Mouse (Mus musculus): ENCODE results near the gene Fam172a. TPM values are rescaled to one million over a fixed set of nuclear protein-coding genes. Genes with fewer than 3 reads are reported as not detected.

The Fam172a gene
- polyA plus RNA-seq, 1 experiment from 2014 or later, result 9.9 TPM

DNA sequence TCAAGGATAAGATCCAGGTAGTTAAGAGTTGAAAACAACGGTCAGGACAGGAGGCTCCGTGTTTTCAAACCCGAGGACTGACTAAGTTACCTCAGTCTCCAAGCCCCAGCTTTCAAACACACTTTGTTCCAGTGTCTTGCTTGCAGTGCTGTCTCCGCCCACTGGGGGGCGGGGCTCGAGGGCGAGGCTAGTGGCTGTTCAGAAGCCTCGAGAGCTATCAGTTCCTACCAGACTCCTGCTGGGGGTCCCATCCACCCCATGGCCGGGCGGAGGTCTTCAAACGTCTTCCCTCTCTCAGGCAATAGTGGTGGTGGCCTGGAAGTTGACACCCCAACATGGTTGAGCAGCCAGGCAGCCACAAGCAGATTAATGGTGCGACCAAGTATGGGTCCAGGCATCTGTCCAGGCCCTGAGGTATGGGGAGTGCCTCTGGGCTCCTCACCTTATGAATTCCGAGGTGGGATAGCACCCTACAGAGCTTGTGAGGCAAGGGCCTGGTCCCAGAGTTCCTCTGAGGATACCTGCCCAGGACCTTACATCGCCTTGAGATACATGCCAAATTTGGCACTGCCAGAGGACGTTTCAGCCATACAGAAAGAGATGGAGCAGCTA, 323.0 kb downstream of the Fam172a start, which contains the start of gene Pou5f2:
Pou5f2 (plus strand) TSS at position 220 of the 612 bp plus-strand sequence.
- peak; percentile 47 for TF ChIP-seq CTCF (IDR thresholded peaks at IDR 0.05; ENCODE audit: low read depth)
- TF ChIP-seq EP300 (IDR thresholded peaks at IDR 0.05; ENCODE audit: low read depth), result no peak
- 49% methylated on average over 15 of the region's 15 CpGs for WGBS (ENCODE audit: insufficient replicate concordance)
- Histone ChIP-seq H3K4me3 (ENCODE audit: low read depth, low read length) (no peak within 1 kb of the TSS), H3K36me3 (replicated peaks; ENCODE audit: insufficient read depth, low read length) (no peaks in the 10 kb centered on the region), H3K27me3 (ENCODE audit: insufficient read depth, low read length) (no peaks in the 10 kb centered on the region), H3K9me3 (ENCODE audit: low read length) (no peaks in the 10 kb centered on the region), H3K9ac (replicated peaks) (no peak within 1 kb of the TSS), H3K27ac (ENCODE audit: low read depth) (no peak within 1 kb of the TSS), H3K4me1 (ENCODE audit: insufficient read depth) (no peaks in the 10 kb centered on the region), H3K4me2 (ENCODE audit: low read depth, low read length) (no peak within 1 kb of the TSS)
- DNase-seq, result peak; percentile 51
- ATAC-seq, result no peak

DNA sequence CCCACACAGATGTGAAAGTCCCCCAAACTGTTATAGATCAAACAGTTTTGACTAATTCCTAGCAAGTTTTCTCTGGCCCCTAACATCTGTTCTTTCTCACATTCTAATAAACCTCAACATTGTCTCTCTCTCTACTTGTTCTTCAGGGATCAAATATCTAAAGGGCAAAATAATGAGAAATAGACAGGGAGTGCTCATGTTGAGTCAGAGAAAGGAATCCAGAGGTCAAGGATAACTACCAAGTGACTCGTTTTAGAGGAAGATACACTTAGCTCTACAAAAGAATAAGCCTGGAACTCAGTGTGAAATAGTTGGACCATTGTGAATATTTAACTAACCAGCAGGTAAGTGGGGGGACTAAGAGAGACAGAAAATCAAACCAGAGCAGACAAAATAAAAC, 331.0 kb downstream of the Fam172a start:
- Histone ChIP-seq H3K9ac (replicated peaks) (no peak overlapping the region), H3K27me3 (ENCODE audit: insufficient read depth, low read length) (no peaks in the 10 kb centered on the region), H3K4me1 (ENCODE audit: insufficient read depth) (no peaks in the 10 kb centered on the region), H3K4me3 (ENCODE audit: low read depth, low read length) (no peak overlapping the region), H3K9me3 (ENCODE audit: low read length) (no peaks in the 10 kb centered on the region), H3K27ac (ENCODE audit: low read depth) (no peak overlapping the region), H3K36me3 (replicated peaks; ENCODE audit: insufficient read depth, low read length) (no peaks in the 10 kb centered on the region), H3K4me2 (ENCODE audit: low read depth, low read length) (no peak overlapping the region)
- WGBS (ENCODE audit: insufficient replicate concordance), result 36% methylated on average over 1 of the region's 1 CpGs
- ATAC-seq (no peak), DNase-seq (no peak)
- no peak for TF ChIP-seq EP300 (IDR thresholded peaks at IDR 0.05; ENCODE audit: low read depth)

DNA sequence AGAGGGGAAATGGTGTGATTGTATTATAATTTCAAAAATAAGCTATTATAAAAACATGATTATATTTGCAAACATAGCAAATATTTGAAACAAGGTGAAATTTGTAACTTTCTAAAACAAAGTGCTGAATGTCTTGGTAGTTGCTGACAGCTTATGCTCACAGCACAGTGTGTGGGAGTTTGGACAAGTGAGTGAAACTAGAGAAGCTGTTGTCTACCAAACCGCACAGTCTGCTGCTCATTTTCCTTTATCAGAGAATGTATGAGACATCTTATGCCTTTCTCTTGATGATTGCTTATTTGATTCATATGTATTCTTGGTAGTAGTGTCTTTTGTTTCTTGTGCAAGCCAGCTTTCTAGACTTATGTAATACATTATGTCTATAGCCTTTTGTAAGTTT, 335.4 kb downstream of the Fam172a start:
- Histone ChIP-seq H3K9ac (replicated peaks) (no peak overlapping the region), H3K4me1 (ENCODE audit: insufficient read depth) (no peaks in the 10 kb centered on the region), H3K36me3 (replicated peaks; ENCODE audit: insufficient read depth, low read length) (no peaks in the 10 kb centered on the region), H3K4me2 (ENCODE audit: low read depth, low read length) (no peak overlapping the region), H3K27ac (ENCODE audit: low read depth) (no peak overlapping the region), H3K4me3 (ENCODE audit: low read depth, low read length) (no peak overlapping the region), H3K9me3 (ENCODE audit: low read length) (no peaks in the 10 kb centered on the region), H3K27me3 (ENCODE audit: insufficient read depth, low read length) (no peaks in the 10 kb centered on the region)
- TF ChIP-seq CTCF (IDR thresholded peaks at IDR 0.05; ENCODE audit: low read depth), result no peak
- TF ChIP-seq EP300 (IDR thresholded peaks at IDR 0.05; ENCODE audit: low read depth), result no peak
- 81% methylated on average over 1 of the region's 1 CpGs for WGBS (ENCODE audit: insufficient replicate concordance)
- no peak for DNase-seq
- no peak for ATAC-seq

DNA sequence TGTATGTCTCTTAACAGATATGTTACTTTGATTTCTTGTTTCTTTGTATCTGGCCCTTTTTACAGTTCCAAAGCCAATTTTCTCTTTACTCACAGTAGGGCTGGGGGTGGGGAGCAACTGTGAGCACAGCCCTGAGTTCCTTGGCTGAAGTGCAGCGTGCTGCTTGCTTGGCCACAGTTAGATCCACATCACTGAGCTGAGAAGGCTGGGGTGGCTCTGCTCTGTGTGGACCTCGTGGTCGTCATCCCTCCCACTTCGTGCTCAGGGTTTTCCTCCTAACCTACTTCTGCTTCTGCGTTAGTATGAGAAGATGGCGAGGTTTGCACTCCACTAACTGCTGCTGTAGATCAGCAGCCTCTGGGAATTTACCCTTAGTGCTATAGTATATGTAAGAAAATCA, 341.4 kb downstream of the Fam172a start:
- Histone ChIP-seq H3K4me2 (ENCODE audit: low read depth, low read length) (no peak overlapping the region), H3K36me3 (replicated peaks; ENCODE audit: insufficient read depth, low read length) (no peaks in the 10 kb centered on the region), H3K9me3 (ENCODE audit: low read length) (no peaks in the 10 kb centered on the region), H3K9ac (replicated peaks) (no peak overlapping the region), H3K27me3 (ENCODE audit: insufficient read depth, low read length) (no peaks in the 10 kb centered on the region), H3K27ac (ENCODE audit: low read depth) (no peak overlapping the region), H3K4me3 (ENCODE audit: low read depth, low read length) (no peak overlapping the region), H3K4me1 (ENCODE audit: insufficient read depth) (no peaks in the 10 kb centered on the region)
- ATAC-seq (no peak), DNase-seq (no peak)
- 44% methylated on average over 6 of the region's 6 CpGs for WGBS (ENCODE audit: insufficient replicate concordance)
- no peak for TF ChIP-seq CTCF (IDR thresholded peaks at IDR 0.05; ENCODE audit: low read depth)
- no peak for TF ChIP-seq EP300 (IDR thresholded peaks at IDR 0.05; ENCODE audit: low read depth)

DNA sequence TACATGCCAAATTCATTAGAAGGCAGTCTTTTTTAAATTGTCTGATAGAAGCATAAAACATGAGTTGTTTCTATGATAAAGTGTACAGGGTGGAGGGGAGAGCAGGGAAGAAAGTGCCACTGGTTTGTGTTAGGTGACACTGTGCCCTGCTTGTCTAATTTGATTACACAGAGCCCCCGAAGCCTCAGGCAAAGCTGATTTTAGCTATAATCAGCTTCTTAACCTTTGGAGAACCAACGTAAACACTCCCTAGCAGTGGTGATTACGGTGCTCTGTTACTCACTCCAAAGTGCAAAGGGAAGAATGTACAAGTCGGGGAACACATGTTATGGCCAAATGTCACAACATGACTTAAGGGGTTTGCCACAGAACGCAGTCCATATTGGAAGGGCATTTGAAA, 343.3 kb downstream of the Fam172a start:
- Histone ChIP-seq H3K9me3 (ENCODE audit: low read length) (no peaks in the 10 kb centered on the region), H3K27ac (ENCODE audit: low read depth) (no peak overlapping the region), H3K4me2 (ENCODE audit: low read depth, low read length) (no peak overlapping the region), H3K9ac (replicated peaks) (no peak overlapping the region), H3K36me3 (replicated peaks; ENCODE audit: insufficient read depth, low read length) (no peaks in the 10 kb centered on the region), H3K27me3 (ENCODE audit: insufficient read depth, low read length) (no peaks in the 10 kb centered on the region), H3K4me1 (ENCODE audit: insufficient read depth) (no peaks in the 10 kb centered on the region), H3K4me3 (ENCODE audit: low read depth, low read length) (no peak overlapping the region)
- DNase-seq (no peak), ATAC-seq (no peak)
- 66% methylated on average over 5 of the region's 5 CpGs for WGBS (ENCODE audit: insufficient replicate concordance)
- no peak for TF ChIP-seq EP300 (IDR thresholded peaks at IDR 0.05; ENCODE audit: low read depth)
- TF ChIP-seq CTCF (IDR thresholded peaks at IDR 0.05; ENCODE audit: low read depth), result no peak

DNA sequence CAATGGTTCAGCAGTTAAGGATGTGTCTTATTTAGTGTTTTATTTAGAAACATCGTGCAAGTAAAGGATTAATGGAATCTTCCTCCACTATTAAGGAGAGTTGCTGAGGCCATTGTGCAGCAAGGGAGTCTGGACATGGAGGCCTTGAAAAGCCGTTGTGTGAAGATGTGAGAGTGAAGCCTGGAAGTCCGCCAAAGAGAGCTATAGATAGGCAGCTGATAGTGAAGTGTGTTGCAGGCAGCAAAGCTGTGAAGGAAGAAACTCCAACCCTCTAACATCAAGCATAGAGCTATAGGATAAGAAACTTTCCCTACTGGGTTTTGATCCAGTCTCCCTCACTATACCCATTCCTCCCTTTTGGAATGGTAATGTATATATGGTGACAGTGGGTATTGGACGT, 385.9 kb downstream of the Fam172a start:
- ATAC-seq, result no peak
- Histone ChIP-seq H3K4me3 (ENCODE audit: low read depth, low read length) (no peak overlapping the region), H3K27me3 (ENCODE audit: insufficient read depth, low read length) (no peaks in the 10 kb centered on the region), H3K9me3 (ENCODE audit: low read length) (no peaks in the 10 kb centered on the region), H3K27ac (ENCODE audit: low read depth) (no peak overlapping the region), H3K4me1 (ENCODE audit: insufficient read depth) (no peaks in the 10 kb centered on the region), H3K36me3 (replicated peaks; ENCODE audit: insufficient read depth, low read length) (no peaks in the 10 kb centered on the region), H3K9ac (replicated peaks) (no peak overlapping the region), H3K4me2 (ENCODE audit: low read depth, low read length) (no peak overlapping the region)
- no peak for TF ChIP-seq EP300 (IDR thresholded peaks at IDR 0.05; ENCODE audit: low read depth)
- no peak for TF ChIP-seq CTCF (IDR thresholded peaks at IDR 0.05; ENCODE audit: low read depth)
- no peak for DNase-seq
- WGBS (ENCODE audit: insufficient replicate concordance), result 76% methylated on average over 4 of the region's 4 CpGs

DNA sequence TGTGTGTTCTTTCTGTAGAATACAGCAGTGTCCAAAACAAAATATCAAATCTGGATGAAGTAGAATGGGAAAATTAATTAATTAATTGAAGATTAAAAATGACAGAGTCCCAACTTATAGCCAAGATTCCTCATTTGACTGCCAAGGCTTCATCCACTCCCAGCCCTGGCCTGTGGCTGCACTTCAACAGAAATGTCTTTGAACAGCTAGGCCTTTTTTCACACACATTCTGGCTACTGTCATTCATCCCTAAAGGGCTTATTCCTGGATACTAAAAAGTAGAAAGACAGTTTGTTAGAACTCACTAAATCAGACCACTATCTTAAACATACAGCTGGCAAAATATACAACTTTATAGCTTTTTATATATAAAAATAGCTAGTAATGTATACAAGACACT, 388.9 kb downstream of the Fam172a start:
- H3K4me3 ChIP-seq (ENCODE audit: low read depth, low read length), result no peak overlapping the region
- H3K4me2 ChIP-seq (ENCODE audit: low read depth, low read length), result no peak overlapping the region
- no peak overlapping the region for H3K9ac ChIP-seq (replicated peaks)
- no peak for DNase-seq
- no peak for ATAC-seq
- H3K27me3 ChIP-seq (ENCODE audit: insufficient read depth, low read length), result no peaks in the 10 kb centered on the region
- no peak for TF ChIP-seq EP300 (IDR thresholded peaks at IDR 0.05; ENCODE audit: low read depth)
- no peak for TF ChIP-seq CTCF (IDR thresholded peaks at IDR 0.05; ENCODE audit: low read depth)
- no peaks in the 10 kb centered on the region for H3K4me1 ChIP-seq (ENCODE audit: insufficient read depth)
- H3K36me3 ChIP-seq (replicated peaks; ENCODE audit: insufficient read depth, low read length), result no peaks in the 10 kb centered on the region
- no peaks in the 10 kb centered on the region for H3K9me3 ChIP-seq (ENCODE audit: low read length)
- no peak overlapping the region for H3K27ac ChIP-seq (ENCODE audit: low read depth)

All from liver, postnatal 0 days (tissue).